Mouse (Mus musculus): ENCODE results near the gene Gm5134. TPM values are rescaled to one million over a fixed set of nuclear protein-coding genes. Genes with fewer than 3 reads are reported as not detected.

Gm5134 gene
- polyA plus RNA-seq, 1 experiment from 2014 or later, result 0.22 TPM

DNA sequence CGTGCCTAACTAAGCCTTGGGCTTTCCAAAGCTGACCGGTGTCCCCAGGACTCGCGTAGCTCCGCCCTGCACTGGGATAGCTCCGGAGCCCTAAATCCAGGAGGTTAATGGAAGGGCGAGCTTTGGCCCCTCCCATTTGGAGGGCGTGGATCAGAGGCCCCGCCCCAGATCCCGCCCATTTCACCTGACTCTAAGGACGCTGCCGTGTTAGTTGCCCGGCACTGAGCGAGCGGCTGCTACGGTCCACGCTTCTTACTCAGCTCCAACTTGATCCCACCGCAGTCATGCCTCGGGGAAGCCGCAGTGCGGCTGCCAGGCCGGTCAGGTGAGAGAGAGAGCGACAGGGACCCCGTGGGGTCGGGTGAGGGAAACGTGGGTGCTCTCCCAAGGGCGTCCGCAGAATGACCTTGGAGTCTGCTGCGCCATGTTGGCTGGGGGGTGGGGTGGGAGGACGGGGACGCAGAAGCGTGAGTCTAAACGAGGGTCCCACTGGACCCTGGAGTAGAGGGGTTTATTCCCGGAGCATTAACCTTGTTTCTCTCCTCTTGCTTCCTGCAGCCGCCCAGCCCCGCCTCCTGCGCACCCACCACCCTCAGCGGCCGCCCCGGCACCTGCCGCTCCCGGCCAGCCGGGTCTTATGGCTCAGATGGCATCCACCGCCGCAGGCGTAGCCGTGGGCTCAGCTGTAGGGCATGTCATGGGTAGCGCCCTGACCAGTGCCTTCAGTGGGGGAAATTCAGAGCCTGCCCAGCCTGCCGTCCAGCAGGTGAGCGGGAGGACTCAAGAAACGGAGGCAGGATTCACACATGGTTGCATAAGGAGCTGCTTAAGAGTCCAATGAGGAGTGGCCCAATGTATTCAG, 18.4 kb upstream of the Gm5134 start, which contains the start of gene Mmp11:
Mmp11 (minus strand) TSS at position 817 of the 862 bp plus-strand sequence.
- ATAC-seq (replicated peaks; ENCODE audit: low FRiP score), result peak; percentile 76
- peak within 1 kb of the TSS; percentile 81 for H3K4me3 ChIP-seq (ENCODE audit: low read depth, low read length)
- peaks cover 30% of the 10 kb centered on the region for H3K27me3 ChIP-seq (replicated peaks; ENCODE audit: control insufficient read depth, insufficient read depth, low read length)
- peaks cover 58% of the 10 kb centered on the region for H3K4me1 ChIP-seq (replicated peaks; ENCODE audit: control insufficient read depth, insufficient read depth, low read length)
- no peaks in the 10 kb centered on the region for H3K9me3 ChIP-seq (ENCODE audit: control insufficient read depth, low read length)
- peak within 1 kb of the TSS; percentile 80 for H3K9ac ChIP-seq (ENCODE audit: low read depth, low read length)
- H3K4me2 ChIP-seq, result peak within 1 kb of the TSS; percentile 96
- peak within 1 kb of the TSS; percentile 55; the same call in 1 of the 2 replicates for H3K27ac ChIP-seq (ENCODE audit: low read depth, low read length)
- no peaks in the 10 kb centered on the region for H3K36me3 ChIP-seq (ENCODE audit: control insufficient read depth, insufficient read depth, low read length)
- DNase-seq (ENCODE audit: low spot score), result peak; percentile 84
- WGBS, result 2% methylated on average over 50 of the region's 51 CpGs

DNA sequence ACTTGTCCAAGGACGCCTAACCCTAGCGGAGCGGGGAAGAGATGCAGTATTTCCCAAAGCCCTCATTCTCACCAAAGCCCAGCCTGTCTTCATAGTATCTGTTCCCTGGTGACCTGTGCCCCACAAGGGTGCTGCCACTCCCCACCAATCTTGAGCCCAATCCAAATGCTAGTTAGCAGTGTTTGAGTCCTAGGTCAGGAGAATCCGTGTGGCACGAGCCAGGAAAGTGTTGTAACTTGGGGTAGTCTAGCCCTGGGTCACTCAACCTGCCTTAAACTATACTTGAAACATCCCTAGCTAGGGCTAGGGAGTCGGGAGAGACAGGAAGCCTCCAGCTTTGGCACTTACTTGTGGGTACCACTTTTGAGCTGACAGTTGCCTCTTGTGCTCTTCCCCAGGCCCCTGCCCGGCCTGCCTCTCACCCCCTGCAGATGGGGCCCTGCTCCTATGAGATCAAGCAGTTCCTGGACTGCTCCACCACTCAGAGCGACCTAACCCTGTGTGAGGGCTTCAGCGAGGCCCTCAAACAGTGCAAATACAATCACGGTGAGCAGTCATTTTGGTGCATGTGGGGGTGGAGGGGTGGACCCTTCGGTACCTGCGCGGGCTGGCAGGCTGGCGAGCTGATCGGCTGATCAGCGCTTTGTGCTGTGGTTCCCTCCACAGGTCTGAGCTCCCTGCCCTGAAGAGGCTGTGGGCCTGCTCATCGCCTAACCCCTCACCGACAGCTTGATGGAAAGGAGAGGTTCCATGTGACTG, 17.2 kb upstream of the Gm5134 start:
- no peak for DNase-seq (ENCODE audit: low spot score)
- H3K4me1 ChIP-seq (replicated peaks; ENCODE audit: control insufficient read depth, insufficient read depth, low read length), result peaks cover 53% of the 10 kb centered on the region
- H3K27me3 ChIP-seq (replicated peaks; ENCODE audit: control insufficient read depth, insufficient read depth, low read length), result peaks cover 18% of the 10 kb centered on the region
- H3K4me2 ChIP-seq, result peak overlapping the region; percentile 96
- H3K27ac ChIP-seq (ENCODE audit: low read depth, low read length), result no peak overlapping the region
- 50% methylated on average over 18 of the region's 18 CpGs for WGBS
- no peaks in the 10 kb centered on the region for H3K9me3 ChIP-seq (ENCODE audit: control insufficient read depth, low read length)
- H3K36me3 ChIP-seq (ENCODE audit: control insufficient read depth, insufficient read depth, low read length), result no peaks in the 10 kb centered on the region
- H3K4me3 ChIP-seq (ENCODE audit: low read depth, low read length), result peak overlapping the region; percentile 81
- no peak overlapping the region for H3K9ac ChIP-seq (ENCODE audit: low read depth, low read length)
- no peak for ATAC-seq (replicated peaks; ENCODE audit: low FRiP score)

DNA sequence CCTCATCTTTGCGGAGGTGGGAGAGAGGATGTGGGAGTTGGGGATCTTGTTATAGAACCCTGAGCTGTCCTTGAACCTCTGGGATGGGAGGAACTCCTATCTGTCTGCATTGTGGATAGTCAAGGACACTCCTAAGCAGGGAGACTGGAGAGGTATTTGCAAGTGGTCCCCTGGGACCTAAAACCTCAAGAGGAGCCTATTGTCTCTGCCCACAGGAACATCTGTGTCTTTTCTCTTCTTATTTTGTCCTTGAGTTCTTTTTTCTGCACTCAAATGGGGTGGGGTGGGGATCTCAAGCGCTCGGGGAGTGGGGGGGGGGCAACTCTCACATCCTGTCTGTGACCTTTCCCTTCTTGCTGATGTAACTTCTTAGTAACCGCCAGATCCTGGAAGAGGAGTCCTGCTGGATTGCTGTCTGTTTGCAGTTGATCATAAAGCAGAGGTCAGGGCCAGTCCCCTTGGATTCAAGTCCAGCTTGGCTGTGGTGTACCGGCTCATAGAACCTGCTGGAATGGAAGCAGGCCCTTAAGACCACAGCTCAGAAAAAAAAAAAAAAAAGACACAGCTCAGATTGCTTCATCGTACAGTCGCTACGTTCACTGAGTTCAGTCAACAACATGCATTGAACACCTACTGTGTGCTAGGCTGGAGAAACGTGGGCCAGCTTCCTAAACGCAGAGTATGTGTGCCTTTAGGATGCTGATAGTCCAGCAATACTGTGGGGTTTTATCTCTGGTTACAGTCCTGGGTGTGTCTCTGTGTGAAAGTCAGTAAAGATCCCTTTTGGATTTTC, 16.3 kb upstream of the Gm5134 start:
- Histone ChIP-seq H3K36me3 (ENCODE audit: control insufficient read depth, insufficient read depth, low read length) (no peaks in the 10 kb centered on the region), H3K27ac (ENCODE audit: low read depth, low read length) (no peak overlapping the region), H3K4me2 (peak overlapping the region; percentile 96), H3K4me1 (replicated peaks; ENCODE audit: control insufficient read depth, insufficient read depth, low read length) (peaks cover 46% of the 10 kb centered on the region), H3K9me3 (ENCODE audit: control insufficient read depth, low read length) (no peaks in the 10 kb centered on the region), H3K27me3 (replicated peaks; ENCODE audit: control insufficient read depth, insufficient read depth, low read length) (peaks cover 10% of the 10 kb centered on the region), H3K9ac (ENCODE audit: low read depth, low read length) (no peak overlapping the region), H3K4me3 (ENCODE audit: low read depth, low read length) (peak overlapping the region; percentile 14; the same call in 1 of the 2 replicates)
- 47% methylated on average over 10 of the region's 10 CpGs for WGBS
- DNase-seq (ENCODE audit: low spot score) (no peak), ATAC-seq (replicated peaks; ENCODE audit: low FRiP score) (peak; percentile 64)

DNA sequence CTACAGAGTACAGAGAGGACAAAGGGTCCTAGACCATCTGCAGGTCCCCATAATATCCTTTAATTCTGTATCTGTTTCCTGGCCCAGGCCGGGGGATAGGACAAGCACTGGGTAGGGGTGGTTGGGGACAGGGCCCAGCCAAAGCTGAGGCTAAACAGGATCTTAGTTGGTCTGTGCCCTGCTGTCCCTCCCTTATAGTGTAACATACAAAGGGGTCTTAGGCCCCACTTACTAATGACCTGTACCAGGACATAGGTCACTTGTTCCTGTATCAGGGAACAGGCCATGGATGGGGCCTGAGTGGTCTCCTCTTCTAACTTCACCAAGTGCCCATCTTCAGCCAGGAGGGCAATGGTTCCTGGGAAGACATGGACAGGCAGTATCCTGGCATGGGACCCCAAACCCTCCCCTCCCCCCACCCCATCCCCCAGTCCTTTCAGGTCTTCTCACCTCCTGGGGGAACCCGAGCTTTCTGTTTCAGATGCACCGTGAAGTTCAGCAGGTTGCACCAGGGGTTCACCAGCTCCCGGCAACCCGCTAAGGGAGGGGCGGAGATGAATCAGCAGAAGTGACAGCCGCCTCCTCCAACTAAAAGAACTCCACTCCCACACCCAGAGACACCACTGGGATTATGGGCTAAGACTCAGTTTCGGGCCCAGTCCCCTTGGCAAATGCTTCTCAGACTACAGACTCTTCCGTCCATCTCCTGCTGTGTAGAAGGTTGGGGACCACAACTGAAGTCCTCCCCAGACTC, 14.7 kb upstream of the Gm5134 start:
- Histone ChIP-seq H3K36me3 (ENCODE audit: control insufficient read depth, insufficient read depth, low read length) (no peaks in the 10 kb centered on the region), H3K9me3 (ENCODE audit: control insufficient read depth, low read length) (no peaks in the 10 kb centered on the region), H3K27me3 (replicated peaks; ENCODE audit: control insufficient read depth, insufficient read depth, low read length) (peaks cover 6% of the 10 kb centered on the region), H3K4me1 (replicated peaks; ENCODE audit: control insufficient read depth, insufficient read depth, low read length) (peaks cover 46% of the 10 kb centered on the region), H3K9ac (ENCODE audit: low read depth, low read length) (peak overlapping the region; percentile 64), H3K4me2 (peak overlapping the region; percentile 61), H3K4me3 (ENCODE audit: low read depth, low read length) (peak overlapping the region; percentile 42), H3K27ac (ENCODE audit: low read depth, low read length) (peak overlapping the region; percentile 47)
- no peak for DNase-seq (ENCODE audit: low spot score)
- ATAC-seq (replicated peaks; ENCODE audit: low FRiP score), result peak; percentile 62
- WGBS, result 44% methylated on average over 9 of the region's 9 CpGs

DNA sequence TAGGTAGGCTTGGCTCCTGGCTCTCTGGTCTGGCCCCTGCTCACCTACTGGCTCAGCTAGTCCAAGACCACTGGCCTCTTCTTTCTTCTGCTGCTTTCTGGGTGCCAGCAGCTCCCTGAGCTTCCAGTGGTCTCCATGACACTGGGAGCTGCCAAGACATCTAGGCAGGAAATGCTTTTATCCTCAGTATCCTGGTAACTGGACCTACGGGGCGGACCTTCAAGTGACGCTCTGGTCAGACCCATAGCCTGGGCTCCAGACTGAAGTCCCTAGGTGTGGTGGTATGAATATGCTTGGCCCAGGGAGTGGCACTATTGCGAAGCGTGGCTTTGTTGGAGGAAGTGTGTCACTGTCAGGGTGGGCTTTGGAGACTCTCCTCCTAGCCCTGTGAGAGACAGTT, 13.8 kb upstream of the Gm5134 start, which contains the start of gene Gm867:
Gm867 (minus strand) TSS at position 153 of the 400 bp plus-strand sequence.
- 70% methylated on average over 5 of the region's 5 CpGs for WGBS
- peak within 1 kb of the TSS; percentile 64 for H3K9ac ChIP-seq (ENCODE audit: low read depth, low read length)
- ATAC-seq (replicated peaks; ENCODE audit: low FRiP score) (no peak), DNase-seq (ENCODE audit: low spot score) (no peak)
- H3K9me3 ChIP-seq (ENCODE audit: control insufficient read depth, low read length), result no peaks in the 10 kb centered on the region
- H3K27ac ChIP-seq (ENCODE audit: low read depth, low read length), result peak within 1 kb of the TSS; percentile 47
- H3K4me2 ChIP-seq, result peak within 1 kb of the TSS; percentile 61
- H3K36me3 ChIP-seq (ENCODE audit: control insufficient read depth, insufficient read depth, low read length), result no peaks in the 10 kb centered on the region
- H3K4me3 ChIP-seq (ENCODE audit: low read depth, low read length), result peak within 1 kb of the TSS; percentile 42
- H3K4me1 ChIP-seq (replicated peaks; ENCODE audit: control insufficient read depth, insufficient read depth, low read length), result peaks cover 41% of the 10 kb centered on the region
- H3K27me3 ChIP-seq (replicated peaks; ENCODE audit: control insufficient read depth, insufficient read depth, low read length), result peaks cover 6% of the 10 kb centered on the region

DNA sequence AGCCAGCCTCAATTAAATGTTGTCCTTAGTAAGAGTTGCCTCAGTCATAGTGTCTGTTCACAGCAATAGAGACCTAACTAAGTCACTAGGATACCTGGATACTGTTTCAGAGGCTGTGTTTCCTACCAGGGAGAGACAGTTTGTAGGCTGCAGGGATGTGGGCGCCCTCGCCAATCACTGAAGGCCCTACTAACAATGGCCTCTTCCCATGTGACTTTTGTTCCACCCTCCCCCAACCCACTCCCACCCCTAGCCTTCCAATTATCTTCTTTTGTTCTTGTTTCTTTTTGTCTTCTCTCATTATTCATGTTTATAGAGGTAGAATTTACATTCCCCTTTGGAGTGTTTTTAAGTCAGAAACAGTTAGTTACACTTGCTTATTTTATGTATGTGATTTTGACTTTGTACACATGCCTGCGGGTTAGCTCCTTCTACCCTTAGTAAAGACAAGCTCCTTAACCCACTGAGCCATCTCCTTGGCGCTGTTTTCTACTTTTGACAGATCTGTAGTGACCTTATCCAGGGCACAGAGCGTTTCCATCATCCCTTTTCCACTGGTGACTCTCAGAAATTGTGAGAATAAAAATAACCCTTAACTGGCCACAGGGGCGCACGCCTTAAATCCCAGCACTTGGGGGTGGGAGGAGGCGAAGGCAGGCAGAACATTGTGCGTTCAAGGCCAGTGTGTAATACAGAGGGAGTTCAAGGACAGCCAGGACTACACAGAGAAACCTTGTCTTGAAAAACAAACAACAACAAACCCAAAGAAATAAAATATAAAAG, 13.1 kb upstream of the Gm5134 start:
- no peak for DNase-seq (ENCODE audit: low spot score)
- Histone ChIP-seq H3K4me2 (no peak overlapping the region), H3K9ac (ENCODE audit: low read depth, low read length) (no peak overlapping the region), H3K4me1 (replicated peaks; ENCODE audit: control insufficient read depth, insufficient read depth, low read length) (peaks cover 38% of the 10 kb centered on the region), H3K4me3 (ENCODE audit: low read depth, low read length) (no peak overlapping the region), H3K36me3 (ENCODE audit: control insufficient read depth, insufficient read depth, low read length) (no peaks in the 10 kb centered on the region), H3K27me3 (replicated peaks; ENCODE audit: control insufficient read depth, insufficient read depth, low read length) (peaks cover 6% of the 10 kb centered on the region; the same call in 1 of the 2 replicates), H3K9me3 (ENCODE audit: control insufficient read depth, low read length) (no peaks in the 10 kb centered on the region), H3K27ac (ENCODE audit: low read depth, low read length) (no peak overlapping the region)
- WGBS, result 69% methylated on average over 9 of the region's 9 CpGs
- ATAC-seq (replicated peaks; ENCODE audit: low FRiP score), result no peak

DNA sequence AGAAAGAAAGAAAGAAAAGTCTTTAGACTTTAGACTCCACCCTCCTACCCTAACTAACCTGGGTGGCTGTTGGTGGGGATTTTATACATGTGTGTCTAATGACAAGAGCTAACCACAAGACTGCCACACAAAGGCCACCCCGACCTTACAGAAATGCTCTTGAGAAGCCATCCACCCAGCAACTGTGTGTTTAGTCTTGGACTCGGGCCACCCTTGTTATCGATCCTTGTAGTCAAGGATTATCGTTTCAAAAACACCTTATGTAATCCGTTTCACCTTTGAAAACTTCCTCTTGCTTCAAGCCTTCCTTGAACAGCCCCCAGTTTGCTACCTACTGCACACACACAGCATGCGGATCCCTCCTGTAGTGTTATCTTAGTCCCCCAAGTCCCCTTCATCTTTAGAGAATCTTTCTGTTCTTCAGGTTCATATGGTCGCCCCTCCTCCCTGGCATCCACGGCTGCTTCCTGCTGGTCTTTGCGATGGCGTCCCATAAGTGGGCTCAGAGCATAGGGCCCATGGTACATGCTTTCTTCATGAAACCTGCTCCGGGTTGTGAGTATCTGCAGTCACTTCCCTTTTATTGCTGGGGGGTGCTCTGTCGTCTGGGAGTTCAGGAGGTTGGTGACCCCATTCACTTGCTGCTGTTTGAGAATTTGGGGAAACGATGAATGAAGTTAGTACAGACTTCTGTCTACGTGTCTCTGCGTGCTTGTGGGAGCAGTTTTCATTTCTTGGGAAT, 11.4 kb upstream of the Gm5134 start, which contains the start of gene Vpreb3:
Vpreb3 (plus strand) TSS at position 322 of the 742 bp plus-strand sequence.
- ATAC-seq (replicated peaks; ENCODE audit: low FRiP score), result no peak
- H3K4me2 ChIP-seq, result no peak within 1 kb of the TSS
- 71% methylated on average over 15 of the region's 15 CpGs for WGBS
- H3K4me1 ChIP-seq (replicated peaks; ENCODE audit: control insufficient read depth, insufficient read depth, low read length), result peaks cover 22% of the 10 kb centered on the region
- no peak within 1 kb of the TSS for H3K4me3 ChIP-seq (ENCODE audit: low read depth, low read length)
- H3K27ac ChIP-seq (ENCODE audit: low read depth, low read length), result no peak within 1 kb of the TSS
- no peaks in the 10 kb centered on the region for H3K27me3 ChIP-seq (replicated peaks; ENCODE audit: control insufficient read depth, insufficient read depth, low read length)
- no peak within 1 kb of the TSS for H3K9ac ChIP-seq (ENCODE audit: low read depth, low read length)
- DNase-seq (ENCODE audit: low spot score), result no peak
- H3K9me3 ChIP-seq (ENCODE audit: control insufficient read depth, low read length), result no peaks in the 10 kb centered on the region
- no peaks in the 10 kb centered on the region for H3K36me3 ChIP-seq (ENCODE audit: control insufficient read depth, insufficient read depth, low read length)

All from liver, embryonic 11.5 days (tissue).